Mouse (Mus musculus) mature B cell (primary cell): ENCODE data around the gene Exosc9.

Experiments
- in situ Hi-C: fragments of 300-500 bp; cut with MboI; formaldehyde crosslinking; loops from 2 replicates; pipeline ENCODE4 v1.14.3; 2019

Gene Exosc9

GRCm38 (mm10) chr3:36552406-36553047 is at the start of gene Exosc9:
Gene Exosc9 (plus strand): TSS chr3:36552606.
- in situ Hi-C loops, result no loop called here

- in situ Hi-C loops, result no loop called here
Measured at GRCm38 (mm10) chr3:36505306-36505705, 47.1 kb upstream of the Exosc9 start.

DNA sequence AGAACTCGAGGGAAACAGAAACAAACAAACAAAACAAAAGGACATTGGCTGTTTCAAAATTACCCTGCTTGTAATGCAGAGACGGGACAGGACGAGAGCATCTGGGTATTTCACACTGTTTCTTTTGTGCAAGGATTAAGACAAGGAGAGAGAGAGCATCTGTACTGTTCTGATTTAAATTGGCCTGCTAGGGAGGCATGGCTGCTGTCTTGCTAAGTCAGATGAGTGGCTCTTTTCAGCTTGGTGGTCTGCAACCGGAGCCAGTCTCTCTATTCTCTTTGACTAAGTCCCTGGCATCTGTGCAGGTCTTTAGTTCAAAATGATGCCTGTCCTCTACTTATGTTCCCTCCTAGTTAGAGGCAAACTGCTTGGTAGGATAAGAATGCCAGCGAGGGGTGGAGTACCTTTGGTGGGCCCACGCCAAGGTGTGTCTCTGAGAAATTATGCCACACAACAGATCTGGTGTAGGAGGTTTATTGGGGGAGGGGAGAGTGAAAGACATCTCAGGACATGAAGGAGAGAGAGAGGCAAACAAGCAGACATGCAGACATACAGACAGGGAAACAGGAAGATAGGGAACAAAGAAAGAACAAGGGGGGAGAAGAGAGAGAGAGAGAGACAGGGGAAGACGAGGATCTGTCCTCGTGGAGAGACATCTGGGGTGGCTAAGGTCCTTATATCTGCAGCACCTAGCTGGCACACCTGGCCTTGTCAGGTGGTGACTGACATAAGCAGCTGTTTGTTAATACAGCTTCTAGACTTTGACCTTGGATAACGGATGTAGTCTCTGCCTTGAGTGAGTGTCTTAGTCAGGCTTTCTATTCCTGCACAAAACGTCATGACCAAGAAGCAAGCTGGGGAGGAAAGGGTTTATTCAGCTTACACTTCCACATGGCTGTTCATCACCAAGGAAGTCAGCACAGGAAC is 46.3 kb upstream of the Exosc9 start:
- in situ Hi-C loops, result no loop called here

- in situ Hi-C loops, result no loop called here
Measured at GRCm38 (mm10) chr3:36511491-36511890, 40.9 kb upstream of the Exosc9 start.

- in situ Hi-C loops, result no loop called here
Measured at GRCm38 (mm10) chr3:36516196-36516595, 36.2 kb upstream of the Exosc9 start.

DNA sequence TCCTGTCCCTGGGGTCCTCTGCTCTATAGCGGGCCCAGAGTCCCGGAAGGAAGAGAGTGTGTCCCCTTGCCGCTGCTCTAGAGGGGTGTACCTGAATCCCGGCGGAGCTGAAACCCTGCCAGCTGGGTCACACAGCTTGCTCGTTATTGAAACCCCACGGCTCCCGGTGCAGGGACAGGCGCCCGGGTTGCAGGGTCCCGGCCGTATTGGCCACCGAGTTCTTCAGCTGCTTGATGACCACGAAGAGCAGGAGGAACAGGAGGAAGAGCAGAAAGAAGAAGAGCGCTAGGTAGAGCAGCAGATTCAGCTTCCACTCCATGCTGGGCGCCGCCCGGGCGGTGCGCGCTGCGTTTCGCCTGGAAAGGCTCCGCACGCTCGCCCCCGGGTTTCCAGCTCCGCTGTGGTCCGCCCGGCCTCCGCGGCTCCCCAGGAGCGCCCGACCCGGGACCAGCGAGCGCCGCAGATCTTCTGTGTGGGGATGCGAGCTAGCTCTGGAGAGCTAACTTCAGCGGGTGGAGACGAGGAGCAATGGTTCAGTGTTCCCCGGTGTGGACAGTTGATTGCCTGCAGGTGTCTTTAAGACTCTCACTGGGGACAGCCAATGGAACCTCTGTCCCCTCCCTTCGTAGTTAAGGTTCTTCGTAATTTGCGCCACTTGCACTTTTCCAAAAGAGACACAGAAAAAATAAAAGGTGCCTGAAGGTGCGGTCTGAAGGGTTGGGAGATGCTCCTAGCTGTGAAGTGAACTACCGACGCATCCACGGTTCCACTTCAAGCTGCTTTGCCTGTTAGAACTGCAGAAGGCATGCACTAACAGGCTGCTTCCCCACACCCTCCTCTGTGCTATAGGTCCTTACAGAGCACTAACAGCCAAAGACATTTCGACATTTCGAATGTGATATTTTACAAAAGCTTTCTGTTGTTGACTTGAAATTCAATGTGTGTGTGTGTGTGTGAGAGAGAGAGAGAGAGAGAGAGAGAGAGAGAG is 31.0 kb upstream of the Exosc9 start, which contains the start of gene Gm11549:
Gm11549 (minus strand) TSS at position 741 of the 988 bp plus-strand sequence.
- in situ Hi-C loops, result no loop called here

DNA sequence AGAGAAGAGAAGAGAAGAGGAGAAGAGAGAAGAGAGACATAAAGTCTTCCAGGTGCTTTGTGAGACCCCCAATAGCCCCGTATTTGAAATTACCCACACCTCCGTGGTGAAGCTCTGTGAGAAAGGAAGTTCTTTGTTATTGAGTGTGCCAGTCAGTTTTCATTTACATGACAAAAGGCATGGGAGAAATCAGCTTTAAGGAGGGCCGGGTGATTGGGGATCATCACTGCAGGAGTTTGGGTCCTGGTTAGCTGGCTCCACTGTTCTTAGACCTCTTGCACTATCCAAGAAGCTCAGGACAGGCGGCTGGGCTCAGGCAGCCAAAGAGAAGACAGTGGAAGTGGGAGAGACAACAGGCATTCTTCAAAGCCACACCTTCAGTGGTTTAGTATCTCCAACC is 30.3 kb upstream of the Exosc9 start:
- in situ Hi-C loops, result no loop called here

DNA sequence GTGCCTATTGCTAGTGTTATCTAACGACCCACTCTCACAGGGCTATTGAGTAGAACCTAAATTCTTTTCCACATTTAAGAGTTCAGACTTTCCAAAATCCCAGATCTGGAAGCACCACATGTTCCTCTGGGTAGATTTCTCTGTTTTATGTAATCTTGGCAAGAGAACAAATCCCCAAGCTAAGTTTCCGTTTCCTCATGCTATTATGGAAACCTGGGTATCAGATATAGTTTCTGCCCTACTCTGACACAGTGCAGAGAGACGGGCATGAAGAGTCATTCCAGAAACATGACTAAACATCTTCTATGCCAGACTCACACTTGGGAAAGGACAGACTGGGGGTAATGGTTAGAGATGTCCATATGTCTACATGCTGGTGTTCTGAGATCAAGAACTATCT is 27.9 kb upstream of the Exosc9 start:
- in situ Hi-C loops, result no loop called here

GRCm38 (mm10) chr3:36530345-36530744 is 22.1 kb upstream of the Exosc9 start:
- in situ Hi-C loops, result no loop called here

DNA sequence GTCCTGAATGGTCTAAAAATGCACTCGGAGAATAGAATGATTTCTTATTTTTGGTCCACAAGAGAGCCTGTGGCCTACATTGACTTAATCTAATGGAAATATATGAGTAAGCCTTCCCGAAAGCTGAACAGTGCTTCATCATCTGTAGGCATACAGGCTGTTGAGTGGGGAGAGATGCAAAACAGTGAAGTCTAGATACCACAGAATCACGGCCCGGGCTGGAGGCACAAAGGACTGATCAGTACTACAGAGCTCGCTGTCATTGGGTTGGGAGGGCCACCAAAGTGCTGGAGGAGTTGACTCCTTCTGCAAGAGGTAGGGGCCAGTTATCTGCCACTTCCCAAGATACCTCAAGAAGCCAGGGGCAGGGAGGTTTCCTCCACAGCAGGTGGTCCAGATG is 21.6 kb upstream of the Exosc9 start:
- in situ Hi-C loops, result no loop called here

DNA sequence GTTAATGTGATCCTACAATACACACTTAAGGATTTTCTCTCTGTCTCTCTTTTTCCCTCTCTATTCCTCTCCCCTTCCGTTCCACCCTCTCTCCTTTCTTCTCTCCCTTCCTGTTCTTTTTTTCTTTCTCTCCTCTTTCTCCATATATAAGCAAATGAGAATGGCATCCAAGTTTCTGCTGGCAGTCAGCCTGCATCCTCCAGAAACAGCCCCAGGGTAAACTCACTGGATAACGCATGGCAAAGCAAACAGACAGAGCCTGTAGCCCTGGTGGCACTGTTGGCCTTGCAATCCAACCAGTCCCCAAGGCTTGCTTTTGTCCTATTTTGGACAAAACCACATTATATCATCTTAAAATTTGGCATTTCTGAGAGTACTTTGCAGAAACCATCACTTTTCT is 21.2 kb upstream of the Exosc9 start:
- in situ Hi-C loops, result no loop called here

GRCm38 (mm10) chr3:36531979-36532542 is 20.3 kb upstream of the Exosc9 start:
- in situ Hi-C loops, result no loop called here

DNA sequence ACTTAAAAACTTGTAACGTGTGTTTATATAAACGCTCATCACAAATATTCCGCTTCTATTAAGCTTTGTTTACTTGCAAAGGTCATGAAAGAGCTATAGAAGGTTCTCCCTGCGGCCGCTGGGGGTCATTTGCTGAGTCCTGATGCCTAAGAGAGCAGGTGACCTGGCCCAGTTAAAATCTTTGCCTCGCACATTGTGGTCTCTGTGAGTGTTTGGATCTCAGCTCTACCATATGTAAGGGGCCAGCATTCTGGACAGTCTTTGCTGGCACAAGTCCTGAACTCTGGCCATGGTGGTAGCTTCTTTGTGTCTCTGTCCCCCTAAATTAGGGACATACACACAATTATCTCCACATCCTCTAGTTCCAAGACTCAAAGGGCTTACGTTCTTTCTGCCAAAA is 19.7 kb upstream of the Exosc9 start:
- in situ Hi-C loops, result no loop called here

DNA sequence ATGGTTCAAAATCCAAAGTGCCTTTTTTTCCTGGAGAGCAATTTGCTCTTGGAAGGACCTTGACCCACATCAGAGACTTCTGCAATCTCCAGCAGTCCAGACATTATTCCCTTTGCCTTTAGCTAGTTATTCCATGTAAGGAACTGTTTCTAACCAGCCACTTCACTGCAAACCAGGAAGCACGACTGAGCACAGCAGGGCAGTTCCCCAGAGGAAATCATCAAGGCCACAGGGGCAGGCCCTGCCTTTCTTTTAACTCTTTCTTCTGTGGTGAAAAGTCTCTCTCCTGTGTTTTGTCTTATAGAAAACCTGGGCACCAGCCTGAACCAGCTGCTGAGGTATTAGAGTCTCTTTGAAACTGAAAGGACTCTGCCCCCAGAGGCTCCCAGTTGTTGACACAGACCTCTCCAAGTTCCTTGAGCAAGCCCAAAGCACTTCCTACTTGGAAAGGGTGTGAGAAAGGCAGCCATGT is 19.2 kb upstream of the Exosc9 start:
- in situ Hi-C loops, result no loop called here

DNA sequence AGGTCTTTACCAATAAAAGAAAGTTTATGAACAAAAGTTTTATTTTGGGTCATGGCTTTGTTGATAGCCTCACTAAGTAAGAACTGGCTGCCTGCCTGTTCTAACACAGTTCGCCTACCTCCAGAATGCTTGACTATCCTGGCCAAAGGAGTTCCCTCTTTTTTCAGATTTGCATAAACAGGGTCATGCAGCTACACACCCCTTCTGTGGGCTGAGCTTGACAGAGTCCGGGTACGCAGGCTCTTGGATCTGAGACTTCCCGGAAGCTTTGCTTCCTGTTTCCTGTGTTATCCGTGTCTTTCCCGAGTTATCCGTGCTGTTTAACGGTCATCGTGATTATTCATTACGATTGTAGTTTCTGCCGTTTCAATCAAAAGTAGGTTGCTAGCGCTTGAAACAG is 16.4 kb upstream of the Exosc9 start:
- in situ Hi-C loops, result no loop called here

DNA sequence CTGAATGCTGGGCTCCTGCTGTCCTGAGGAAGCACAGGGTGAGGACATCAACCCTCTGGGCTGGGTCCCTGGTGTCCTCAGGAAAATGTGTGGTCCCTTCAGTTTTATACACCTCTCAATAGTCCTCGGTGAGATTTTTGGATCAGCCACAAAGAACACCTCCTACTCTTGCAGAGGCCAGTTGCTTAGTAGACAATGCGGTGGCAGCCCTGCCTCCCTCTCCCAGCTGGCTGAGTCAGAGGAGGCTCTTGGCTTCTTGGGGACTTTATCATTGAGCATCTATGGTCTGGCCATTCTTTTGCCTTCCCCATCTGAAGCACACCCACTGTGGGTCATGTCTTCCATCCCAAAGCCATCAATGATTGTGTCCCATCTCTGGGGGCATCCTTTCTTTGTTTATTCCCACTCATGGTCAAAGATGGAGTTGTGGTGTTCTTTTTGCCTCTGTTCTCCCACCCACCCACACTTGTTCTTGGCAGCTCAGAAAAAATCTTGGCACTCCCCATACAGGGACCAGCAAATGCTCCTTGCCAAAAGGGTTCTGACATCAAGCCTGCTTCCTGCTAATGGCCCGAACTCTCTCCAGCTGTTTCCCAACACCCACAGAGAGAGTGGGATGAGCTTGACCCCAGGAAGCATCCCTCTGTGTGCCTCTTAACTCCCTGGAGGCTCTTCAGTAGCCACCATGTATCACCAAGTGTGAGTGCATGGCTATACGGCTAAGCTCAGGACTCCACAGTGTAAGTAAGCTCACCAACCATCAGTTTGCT is 14.5 kb upstream of the Exosc9 start:
- in situ Hi-C loops, result no loop called here

DNA sequence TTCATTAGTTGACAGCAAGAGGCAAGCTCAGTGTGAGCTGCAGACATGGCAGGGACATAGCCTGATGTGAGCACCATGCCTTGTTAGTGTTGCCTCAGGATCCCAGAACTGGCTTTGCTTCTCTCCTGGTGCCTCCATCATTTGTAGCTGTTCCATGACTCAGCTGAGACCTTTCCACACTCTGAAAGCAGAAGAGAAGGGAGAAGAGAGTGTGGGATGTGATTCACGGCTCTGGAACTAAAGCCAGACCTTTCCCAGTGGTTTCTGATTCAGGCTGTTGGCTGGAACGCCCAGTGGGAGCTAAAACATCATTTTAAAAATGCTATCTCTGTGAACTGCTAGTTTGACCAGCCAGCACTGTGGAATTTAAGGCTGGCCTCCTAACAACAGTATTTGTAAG is 11.7 kb upstream of the Exosc9 start:
- in situ Hi-C loops, result no loop called here

- in situ Hi-C loops, result no loop called here
Measured at GRCm38 (mm10) chr3:36541399-36541798, 11.0 kb upstream of the Exosc9 start.

DNA sequence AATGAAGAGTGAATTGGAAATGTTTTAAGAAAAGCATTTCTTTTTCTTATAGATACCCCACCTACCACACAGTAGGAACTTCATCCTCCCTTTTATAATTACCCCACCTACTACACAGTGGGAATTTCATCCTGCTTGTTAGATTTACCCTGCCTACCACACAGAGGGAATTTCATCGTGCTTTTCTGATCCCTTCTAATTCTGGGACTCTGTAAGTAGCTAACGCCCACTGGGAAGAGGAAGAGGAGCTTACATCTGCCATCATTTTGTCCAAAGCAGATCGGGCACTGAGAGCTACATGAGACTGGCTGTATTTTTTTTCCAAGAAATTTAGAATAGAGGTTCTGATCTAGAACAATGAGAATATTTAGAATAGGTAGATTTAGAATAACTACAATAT is 7.4 kb upstream of the Exosc9 start:
- in situ Hi-C loops, result no loop called here

GRCm38 (mm10) chr3:36551343-36551742 is 1.1 kb upstream of the Exosc9 start:
- in situ Hi-C loops, result no loop called here
